29 mouse cellular contexts compared by ENCODE assay signal in the genomic region with DNA sequence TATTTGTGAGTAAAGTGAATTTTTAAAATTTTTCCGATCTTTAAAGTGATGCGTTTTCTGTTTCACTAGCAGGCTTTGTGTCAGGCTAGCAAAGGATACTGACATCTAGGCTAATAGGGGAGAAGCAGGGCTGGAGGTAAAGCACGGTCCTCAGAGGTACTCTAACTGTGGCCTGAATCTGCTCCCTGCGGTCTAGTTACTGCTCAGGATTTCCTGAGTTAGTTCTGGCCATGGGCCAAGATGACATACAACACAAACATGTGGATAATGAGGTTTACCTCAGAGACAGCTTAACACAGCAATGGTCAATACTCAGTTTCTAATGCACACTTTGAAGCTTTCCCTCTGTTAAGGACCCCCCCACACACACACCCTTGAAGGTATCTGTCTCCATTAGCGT.
DNase-seq lines count a peak whose midpoint lies in the region; ATAC-seq and TF ChIP-seq lines count a peak whose summit lies in the region.
"Had no signal": no experiment of that assay in that cellular context is flagged by ENCODE, and none has a peak within 500 bp of the region (broad histone marks: within the 10 kb centered on the region; RNA-seq: fewer than 3 reads in every experiment).

No protein-coding gene starts in this region.

- H3K4me2 ChIP-seq in hindbrain, postnatal 0 days (ENCODE audit: low read depth, low read length): no peak overlapping the region
- H3K4me2 ChIP-seq in hindbrain, embryonic 14.5 days (replicated peaks): no peak overlapping the region
- H3K4me2 ChIP-seq in midbrain, embryonic 14.5 days (ENCODE audit: low read length): no peak overlapping the region
- H3K4me2 ChIP-seq in midbrain, embryonic 11.5 days: no peak overlapping the region
- H3K4me2 ChIP-seq in limb, embryonic 14.5 days (replicated peaks; ENCODE audit: low read depth, low read length, severe bottlenecking): no peak overlapping the region
- H3K4me2 ChIP-seq: embryonic facial prominence, embryonic 12.5 days; forebrain, embryonic 12.5 days; heart, embryonic 12.5 days; heart, embryonic 15.5 days; hindbrain, embryonic 13.5 days had no signal

- no peak for TF ChIP-seq POLR2A in limb, embryonic 14.5 days (IDR thresholded peaks at IDR 0.05; ENCODE audit: borderline replicate concordance, extremely low read depth, insufficient read depth, insufficient read length)

- no peaks in the 10 kb centered on the region for H3K4me1 ChIP-seq in hindbrain, postnatal 0 days (ENCODE audit: insufficient read depth, low read length)
- no peaks in the 10 kb centered on the region for H3K4me1 ChIP-seq in hindbrain, embryonic 14.5 days (replicated peaks; ENCODE audit: control insufficient read depth, insufficient read depth, low read length)
- no peaks in the 10 kb centered on the region for H3K4me1 ChIP-seq in midbrain, embryonic 14.5 days (ENCODE audit: control insufficient read depth, insufficient read depth, low read length)
- no peaks in the 10 kb centered on the region for H3K4me1 ChIP-seq in midbrain, embryonic 11.5 days (ENCODE audit: control insufficient read depth, insufficient read depth, low read length)
- H3K4me1 ChIP-seq in limb, embryonic 14.5 days (ENCODE audit: control insufficient read depth, insufficient read depth, low read length): no peaks in the 10 kb centered on the region; the same call in 1 of the 2 replicates
- H3K4me1 ChIP-seq: embryonic facial prominence, embryonic 12.5 days; forebrain, embryonic 12.5 days; heart, embryonic 12.5 days; heart, embryonic 15.5 days; hindbrain, embryonic 10.5 days; hindbrain, embryonic 13.5 days had no signal

- 83% methylated on average over 5 of the region's 5 CpGs for WGBS in hindbrain, postnatal 0 days
- 79% methylated on average over 5 of the region's 5 CpGs for WGBS in hindbrain, embryonic 14.5 days
- WGBS in midbrain, embryonic 14.5 days: 82% methylated on average over 5 of the region's 5 CpGs
- 89% methylated on average over 5 of the region's 5 CpGs for WGBS in midbrain, embryonic 11.5 days
- 53% methylated on average over 5 of the region's 5 CpGs for WGBS in limb, embryonic 14.5 days

- no peak overlapping the region for H3K9ac ChIP-seq in hindbrain, postnatal 0 days (replicated peaks; ENCODE audit: low read length)
- H3K9ac ChIP-seq in hindbrain, embryonic 14.5 days: no peak overlapping the region
- H3K9ac ChIP-seq in midbrain, embryonic 14.5 days (replicated peaks; ENCODE audit: low read length): no peak overlapping the region
- H3K9ac ChIP-seq in midbrain, embryonic 11.5 days (ENCODE audit: low read length): no peak overlapping the region
- no peak overlapping the region for H3K9ac ChIP-seq in limb, embryonic 14.5 days (ENCODE audit: low read depth, low read length, severe bottlenecking)
- H3K9ac ChIP-seq: embryonic facial prominence, embryonic 12.5 days; forebrain, embryonic 12.5 days; forebrain, postnatal 0 days; heart, embryonic 12.5 days; heart, embryonic 15.5 days; hindbrain, embryonic 13.5 days had no signal

- no peak overlapping the region for H3K27ac ChIP-seq in hindbrain, postnatal 0 days
- H3K27ac ChIP-seq in hindbrain, embryonic 14.5 days: no peak overlapping the region
- no peak overlapping the region for H3K27ac ChIP-seq in midbrain, embryonic 14.5 days (replicated peaks; ENCODE audit: low read depth, low read length)
- no peak overlapping the region for H3K27ac ChIP-seq in midbrain, embryonic 11.5 days (ENCODE audit: low read depth, low read length)
- H3K27ac ChIP-seq in limb, embryonic 14.5 days (replicated peaks; ENCODE audit: low read depth, low read length): no peak overlapping the region
- H3K27ac ChIP-seq: embryonic facial prominence, embryonic 12.5 days; forebrain, embryonic 12.5 days; gastrocnemius, adult 2 months; heart, embryonic 15.5 days; hindbrain, embryonic 10.5 days; hindbrain, embryonic 13.5 days had no signal

- no peaks in the 10 kb centered on the region for H3K36me3 ChIP-seq in hindbrain, postnatal 0 days (ENCODE audit: insufficient read depth, low read length)
- H3K36me3 ChIP-seq in hindbrain, embryonic 14.5 days (replicated peaks; ENCODE audit: control insufficient read depth, insufficient read depth): no peaks in the 10 kb centered on the region
- H3K36me3 ChIP-seq in midbrain, embryonic 14.5 days (ENCODE audit: control insufficient read depth, insufficient read depth, low read length): no peaks in the 10 kb centered on the region
- no peaks in the 10 kb centered on the region for H3K36me3 ChIP-seq in midbrain, embryonic 11.5 days (ENCODE audit: control insufficient read depth, insufficient read depth, low read length)
- no peaks in the 10 kb centered on the region for H3K36me3 ChIP-seq in limb, embryonic 14.5 days (ENCODE audit: control insufficient read depth, insufficient read depth, low read length)
- H3K36me3 ChIP-seq: embryonic facial prominence, embryonic 12.5 days; forebrain, embryonic 12.5 days; G1E; heart, embryonic 12.5 days; heart, embryonic 15.5 days; hindbrain, embryonic 10.5 days; hindbrain, embryonic 13.5 days had no signal

- ATAC-seq in hindbrain, postnatal 0 days: no peak
- no peak for ATAC-seq in hindbrain, embryonic 14.5 days (ENCODE audit: low FRiP score)
- no peak for ATAC-seq in midbrain, embryonic 14.5 days (ENCODE audit: low FRiP score, low TSS enrichment)
- ATAC-seq in midbrain, embryonic 11.5 days (ENCODE audit: low FRiP score): no peak
- peak; percentile 55; the same call in 1 of the 2 replicates for ATAC-seq in limb, embryonic 14.5 days (ENCODE audit: low FRiP score, low read depth)
- ATAC-seq: activated CD4-positive, CD25-positive, alpha-beta regulatory T cell, adult 4 months; forebrain, postnatal 0 days had no signal

- peak; percentile 7 for DNase-seq in hindbrain, postnatal 0 days (ENCODE audit: low spot score)
- no peak for DNase-seq in hindbrain, embryonic 14.5 days (ENCODE audit: low spot score)
- DNase-seq in midbrain, embryonic 14.5 days: peak; percentile 21
- no peak for DNase-seq in midbrain, embryonic 11.5 days (ENCODE audit: low spot score, missing footprints)
- DNase-seq in Muller cell, postnatal 12 days (ENCODE audit: inconsistent ontology term): peak; percentile 4
- DNase-seq in limb, embryonic 14.5 days (ENCODE audit: low spot score): peak; percentile 9
- DNase-seq in spleen, postnatal 10 days (ENCODE audit: low spot score in 2 of 2): no peak
- DNase-seq in layer of hippocampus, adult 9-10 months (ENCODE audit: low spot score): no peak
- DNase-seq: adrenal gland, adult 8-10 months; adrenal gland, postnatal 25 days; B cell, adult 2 months; cerebellum, adult 18-20 months; cerebellum, adult 9-10 months; cerebellum, postnatal 14 days; forebrain, postnatal 0 days; gastrocnemius, adult 2 months; gastrocnemius, postnatal 14 days; heart, adult 11 months; heart, postnatal 36 days had no signal

- H3K9me3 ChIP-seq in hindbrain, postnatal 0 days (ENCODE audit: low read length): no peaks in the 10 kb centered on the region
- H3K9me3 ChIP-seq in hindbrain, embryonic 14.5 days (ENCODE audit: control insufficient read depth, low read length): no peaks in the 10 kb centered on the region
- H3K9me3 ChIP-seq in midbrain, embryonic 14.5 days (ENCODE audit: control insufficient read depth, low read length): no peaks in the 10 kb centered on the region
- no peaks in the 10 kb centered on the region for H3K9me3 ChIP-seq in midbrain, embryonic 11.5 days (ENCODE audit: control insufficient read depth, low read length)
- H3K9me3 ChIP-seq in limb, embryonic 14.5 days (ENCODE audit: control insufficient read depth, low read length): no peaks in the 10 kb centered on the region
- H3K9me3 ChIP-seq: embryonic facial prominence, embryonic 12.5 days; forebrain, embryonic 12.5 days; G1E; heart, embryonic 12.5 days; heart, embryonic 15.5 days; hindbrain, embryonic 10.5 days; hindbrain, embryonic 13.5 days had no signal

- TF ChIP-seq CTCF in hindbrain, postnatal 0 days (IDR thresholded peaks at IDR 0.05; ENCODE audit: low read depth): no peak

- H3K4me3 ChIP-seq in hindbrain, postnatal 0 days (ENCODE audit: low read length): no peak overlapping the region
- no peak overlapping the region for H3K4me3 ChIP-seq in hindbrain, embryonic 14.5 days (replicated peaks; ENCODE audit: low read length)
- H3K4me3 ChIP-seq in midbrain, embryonic 14.5 days (replicated peaks; ENCODE audit: low read depth, low read length): no peak overlapping the region
- no peak overlapping the region for H3K4me3 ChIP-seq in midbrain, embryonic 11.5 days (ENCODE audit: low read depth, low read length)
- H3K4me3 ChIP-seq in limb, embryonic 14.5 days (replicated peaks; ENCODE audit: low read length): no peak overlapping the region
- H3K4me3 ChIP-seq: embryonic facial prominence, embryonic 12.5 days; erythroblast, embryonic 14.5 days; forebrain, embryonic 12.5 days; gastrocnemius, adult 2 months; heart, embryonic 12.5 days; heart, embryonic 15.5 days; hindbrain, embryonic 10.5 days; hindbrain, embryonic 13.5 days had no signal

- no peaks in the 10 kb centered on the region for H3K27me3 ChIP-seq in hindbrain, postnatal 0 days (ENCODE audit: insufficient read depth, low read length)
- no peaks in the 10 kb centered on the region for H3K27me3 ChIP-seq in hindbrain, embryonic 14.5 days (ENCODE audit: control insufficient read depth, insufficient read depth, low read length)
- no peaks in the 10 kb centered on the region for H3K27me3 ChIP-seq in midbrain, embryonic 14.5 days (ENCODE audit: control insufficient read depth, insufficient read depth, low read length)
- H3K27me3 ChIP-seq in midbrain, embryonic 11.5 days (ENCODE audit: control insufficient read depth, insufficient read depth, low read length): no peaks in the 10 kb centered on the region
- no peaks in the 10 kb centered on the region for H3K27me3 ChIP-seq in limb, embryonic 14.5 days (ENCODE audit: control insufficient read depth, insufficient read depth, low read length)
- H3K27me3 ChIP-seq: CH12.LX; embryonic facial prominence, embryonic 12.5 days; forebrain, embryonic 12.5 days; heart, embryonic 12.5 days; heart, embryonic 15.5 days; hindbrain, embryonic 13.5 days had no signal

Comparison
In these comparisons a context has a peak if more than half of its experiments do, and no peak if none do; other contexts are left out.
1. DNase-seq: peak in hindbrain, postnatal 0 days (single experiment), midbrain, embryonic 14.5 days (single experiment), Muller cell, postnatal 12 days (single experiment) and limb, embryonic 14.5 days (single experiment); none in hindbrain, embryonic 14.5 days (single experiment), midbrain, embryonic 11.5 days (single experiment), spleen, postnatal 10 days (0 of 2) and layer of hippocampus, adult 9-10 months (single experiment).